Mouse (Mus musculus): ENCODE measurements around the gene Ttc16. TPM values are rescaled to one million over a fixed set of nuclear protein-coding genes. Genes with fewer than 3 reads are reported as not detected.

Ttc16 gene
- total RNA-seq, 1 experiment from 2014 or later, result not detected

Other genes starting within 250 kb of the Ttc16 start
- gene Fam102a, start 240.3 kb downstream of the Ttc16 start, total RNA-seq (2017), result 16.5 to 33.7 TPM (median 17.8 TPM) in 3 replicates
- 17.1 to 48.6 TPM (median 38.2 TPM) in 3 replicates for gene Dpm2, start 204.8 kb downstream of the Ttc16 start, total RNA-seq (2017)
- gene Pip5kl1, start 200.8 kb downstream of the Ttc16 start, total RNA-seq (2017), result 2.5 TPM in 1 of 3 replicates, not detected in the others
- gene 9430097D07Rik, start 199.9 kb downstream of the Ttc16 start, total RNA-seq (2017), result not detected in 3 replicates
- gene St6galnac4, start 188.5 kb downstream of the Ttc16 start, total RNA-seq (2017), result 18.7 to 29.4 TPM (median 21.7 TPM) in 3 replicates
- gene St6galnac6, start 175.9 kb downstream of the Ttc16 start, total RNA-seq (2017), result 4.8 to 11.1 TPM (median 10.5 TPM) in 3 replicates
- gene Ak1, start 153.9 kb downstream of the Ttc16 start, total RNA-seq (2017), result 0.43 TPM in 1 of 3 replicates, not detected in the others
- 0.19 to 1.1 TPM (median 0.48 TPM) in 3 replicates for gene Eng, start 129.0 kb downstream of the Ttc16 start, total RNA-seq (2017)
- 6.4 to 12.8 TPM (median 8.0 TPM) in 3 replicates for gene Fpgs, start 71.5 kb downstream of the Ttc16 start, total RNA-seq (2017)
- gene Cdk9, start 62.6 kb downstream of the Ttc16 start, total RNA-seq (2017), result 83.0 to 107 TPM (median 86.5 TPM) in 3 replicates
- 37.3 to 83.5 TPM (median 42.5 TPM) in 3 replicates for gene Sh2d3c, start 54.6 kb downstream of the Ttc16 start, total RNA-seq (2017)
- not detected in 3 replicates for gene 6330409D20Rik, start 34.6 kb downstream of the Ttc16 start, total RNA-seq (2017)
- 17.5 to 24.6 TPM (median 19.5 TPM) in 3 replicates for gene Tor2a, start 18.4 kb downstream of the Ttc16 start, total RNA-seq (2017)
- 1.1 to 1.8 TPM (median 1.6 TPM) in 3 replicates for gene Ptrh1, start 153 bp upstream of the Ttc16 start, total RNA-seq (2017)
- not detected in 3 replicates for gene Cfap157, start 8.8 kb upstream of the Ttc16 start, total RNA-seq (2017)
- gene Stxbp1, start 71.6 kb upstream of the Ttc16 start, total RNA-seq (2017), result 0.43 to 1.2 TPM (median 1.1 TPM) in 3 replicates
- gene Fam129b, start 100.5 kb upstream of the Ttc16 start, total RNA-seq (2017), result 12.9 to 14.8 TPM (median 14.4 TPM) in 3 replicates
- 941 to 1,144 TPM (median 1,080 TPM) in 3 replicates for gene Rpl12, start 185.9 kb upstream of the Ttc16 start, total RNA-seq (2017)
- gene Lrsam1, start 186.0 kb upstream of the Ttc16 start, total RNA-seq (2017), result 5.4 to 13.6 TPM (median 6.6 TPM) in 3 replicates
- 1.1 to 4.2 TPM (median 1.4 TPM) in 3 replicates for gene Slc2a8, start 206.4 kb upstream of the Ttc16 start, total RNA-seq (2017)